Mouse (Mus musculus) adrenal gland, adult (tissue): ENCODE data around the gene Slc4a10.
"Not testable (repeated sequence)": the region's sequence is repeated elsewhere in the genome, so short reads cannot be mapped to it uniquely, and the experiment has no call there.

ENCODE experiments used
- DNase-seq, 2 experiments: peaks; one replicate each; pipeline ENCODE4 v3.0.0; 2022 to 2023; ENCODE audit warnings: low spot score in 1 of 2; ENCODE audit not compliant: inconsistent age in 2 of 2

Gene Slc4a10

GRCm38 (mm10) chr2:62046421-62046845 is at the start of gene Slc4a10:
Gene Slc4a10 (plus strand): TSS chr2:62046462.
- DNase-seq = peak; percentile 25 to 48

- DNase-seq = not testable (repeated sequence)
Observed at GRCm38 (mm10) chr2:62001251-62001650, 45.0 kb upstream of the Slc4a10 start.

- no peak for DNase-seq
Observed at GRCm38 (mm10) chr2:62018209-62018608, 28.1 kb upstream of the Slc4a10 start.

GRCm38 (mm10) chr2:62046861-62047503 is 720 bp downstream of the Slc4a10 start:
- DNase-seq = peak in 1 of 2 experiments; percentile 32

- peak; percentile 53 to 78 for DNase-seq
Observed at GRCm38 (mm10) chr2:62047504-62048005, 1.3 kb downstream of the Slc4a10 start.

- DNase-seq = peak in 1 of 2 experiments; percentile 23
Observed at GRCm38 (mm10) chr2:62048116-62048515, 1.9 kb downstream of the Slc4a10 start.

- no peak for DNase-seq
Observed at GRCm38 (mm10) chr2:62076512-62076911, 30.2 kb downstream of the Slc4a10 start.

- no peak for DNase-seq
Observed at GRCm38 (mm10) chr2:62087566-62087965, 41.3 kb downstream of the Slc4a10 start.

GRCm38 (mm10) chr2:62088715-62089114 is 42.5 kb downstream of the Slc4a10 start:
- no peak for DNase-seq

- DNase-seq = no peak
Observed at GRCm38 (mm10) chr2:62089208-62089607, 42.9 kb downstream of the Slc4a10 start.

GRCm38 (mm10) chr2:62100526-62100925 is 54.3 kb downstream of the Slc4a10 start:
- DNase-seq = no peak

- DNase-seq = peak in 1 of 2 experiments; percentile 48
Observed at GRCm38 (mm10) chr2:62115346-62115745, 69.1 kb downstream of the Slc4a10 start.

GRCm38 (mm10) chr2:62129975-62130374 is 83.7 kb downstream of the Slc4a10 start:
- DNase-seq = no peak

GRCm38 (mm10) chr2:62134911-62135310 is 88.6 kb downstream of the Slc4a10 start:
- DNase-seq = peak in 1 of 2 experiments; percentile 86

GRCm38 (mm10) chr2:62147636-62148035 is 101.4 kb downstream of the Slc4a10 start:
- no peak for DNase-seq

GRCm38 (mm10) chr2:62149421-62149820 is 103.2 kb downstream of the Slc4a10 start:
- DNase-seq = peak in 1 of 2 experiments; percentile 30

- DNase-seq = peak; percentile 29 to 60
Observed at GRCm38 (mm10) chr2:62150830-62151229, 104.6 kb downstream of the Slc4a10 start.

- no peak for DNase-seq
Observed at GRCm38 (mm10) chr2:62210109-62210508, 163.8 kb downstream of the Slc4a10 start.

- DNase-seq = no peak
Observed at GRCm38 (mm10) chr2:62211106-62211505, 164.8 kb downstream of the Slc4a10 start.

GRCm38 (mm10) chr2:62227563-62227962 is 181.3 kb downstream of the Slc4a10 start:
- DNase-seq = no peak

GRCm38 (mm10) chr2:62231271-62231670 is 185.0 kb downstream of the Slc4a10 start:
- DNase-seq = no peak

- DNase-seq = no peak
Observed at GRCm38 (mm10) chr2:62244167-62244566, 197.9 kb downstream of the Slc4a10 start.

- DNase-seq = no peak
Observed at GRCm38 (mm10) chr2:62268467-62268866, 222.2 kb downstream of the Slc4a10 start.
